Mouse (Mus musculus): Measurements from ENCODE around the gene Yif1a. TPM values are rescaled to one million over a fixed set of nuclear protein-coding genes. Genes with fewer than 3 reads are reported as not detected.
A peak's percentile ranks its signal among the peaks of the same experiment; 100 is the strongest.

The Yif1a gene
- polyA plus RNA-seq, 1 experiment from 2014 or later: 72.6 TPM

- Histone ChIP-seq H3K4me3 (replicated peaks; ENCODE audit: low read length) (no peak overlapping the region), H3K9ac (no peak overlapping the region; the same call in 1 of the 2 replicates), H3K4me1 (replicated peaks; ENCODE audit: control insufficient read depth, insufficient read depth, low read length) (0 out of 2 replicates have a peak, but pooled peaks cover 10% of the 10 kb centered on the region), H3K4me2 (replicated peaks) (no peak overlapping the region), H3K27me3 (ENCODE audit: control insufficient read depth, insufficient read depth, low read length) (no peaks in the 10 kb centered on the region; the same call in 1 of the 2 replicates), H3K36me3 (replicated peaks; ENCODE audit: control insufficient read depth, insufficient read depth) (no peaks in the 10 kb centered on the region), H3K27ac (no peak overlapping the region), H3K9me3 (ENCODE audit: control insufficient read depth, low read length) (no peaks in the 10 kb centered on the region)
- 14% methylated on average over 10 of the region's 10 CpGs for WGBS
- DNase-seq (ENCODE audit: low spot score): no peak
- no peak for ATAC-seq (ENCODE audit: low FRiP score)
Observed at GRCm38 (mm10) chr19:5058801-5059771, 29.3 kb upstream of the Yif1a start.

- Histone ChIP-seq H3K36me3 (replicated peaks; ENCODE audit: control insufficient read depth, insufficient read depth) (no peaks in the 10 kb centered on the region), H3K9ac (no peak overlapping the region), H3K4me3 (replicated peaks; ENCODE audit: low read length) (no peak overlapping the region), H3K27me3 (ENCODE audit: control insufficient read depth, insufficient read depth, low read length) (no peaks in the 10 kb centered on the region; the same call in 1 of the 2 replicates), H3K4me1 (replicated peaks; ENCODE audit: control insufficient read depth, insufficient read depth, low read length) (0 out of 2 replicates have a peak, but pooled peaks cover 10% of the 10 kb centered on the region), H3K4me2 (replicated peaks) (no peak overlapping the region), H3K27ac (no peak overlapping the region), H3K9me3 (ENCODE audit: control insufficient read depth, low read length) (no peaks in the 10 kb centered on the region)
- 32% methylated on average over 5 of the region's 5 CpGs for WGBS
- DNase-seq (ENCODE audit: low spot score) (no peak), ATAC-seq (ENCODE audit: low FRiP score) (no peak)
Observed at GRCm38 (mm10) chr19:5060365-5061330, 27.7 kb upstream of the Yif1a start.

- no peak for DNase-seq (ENCODE audit: low spot score)
- H3K9ac ChIP-seq: no peak overlapping the region
- H3K27me3 ChIP-seq (ENCODE audit: control insufficient read depth, insufficient read depth, low read length): peaks cover 3% of the 10 kb centered on the region
- no peak overlapping the region for H3K27ac ChIP-seq
- H3K4me2 ChIP-seq (replicated peaks): no peak overlapping the region
- no peaks in the 10 kb centered on the region for H3K36me3 ChIP-seq (replicated peaks; ENCODE audit: control insufficient read depth, insufficient read depth)
- WGBS: 89% methylated on average over 5 of the region's 5 CpGs
- H3K4me1 ChIP-seq (replicated peaks; ENCODE audit: control insufficient read depth, insufficient read depth, low read length): peaks cover 13% of the 10 kb centered on the region; the same call in 1 of the 2 replicates
- no peaks in the 10 kb centered on the region for H3K9me3 ChIP-seq (ENCODE audit: control insufficient read depth, low read length)
- no peak for ATAC-seq (ENCODE audit: low FRiP score)
- H3K4me3 ChIP-seq (replicated peaks; ENCODE audit: low read length): no peak overlapping the region
Observed at GRCm38 (mm10) chr19:5062041-5062440, 26.3 kb upstream of the Yif1a start.

GRCm38 (mm10) chr19:5062446-5062845, 25.9 kb upstream of the Yif1a start:
- Histone ChIP-seq H3K27ac (no peak overlapping the region), H3K4me3 (replicated peaks; ENCODE audit: low read length) (no peak overlapping the region), H3K4me2 (replicated peaks) (no peak overlapping the region), H3K4me1 (replicated peaks; ENCODE audit: control insufficient read depth, insufficient read depth, low read length) (peaks cover 15% of the 10 kb centered on the region; the same call in 1 of the 2 replicates), H3K36me3 (replicated peaks; ENCODE audit: control insufficient read depth, insufficient read depth) (no peaks in the 10 kb centered on the region), H3K9ac (no peak overlapping the region), H3K27me3 (ENCODE audit: control insufficient read depth, insufficient read depth, low read length) (peaks cover 7% of the 10 kb centered on the region), H3K9me3 (ENCODE audit: control insufficient read depth, low read length) (no peaks in the 10 kb centered on the region)
- WGBS: 89% methylated on average over 6 of the region's 6 CpGs
- no peak for DNase-seq (ENCODE audit: low spot score)
- ATAC-seq (ENCODE audit: low FRiP score): no peak

- peaks cover 21% of the 10 kb centered on the region; the same call in 1 of the 2 replicates for H3K27me3 ChIP-seq (ENCODE audit: control insufficient read depth, insufficient read depth, low read length)
- ATAC-seq (ENCODE audit: low FRiP score) (no peak), DNase-seq (ENCODE audit: low spot score) (no peak)
- no peak overlapping the region for H3K27ac ChIP-seq
- H3K4me3 ChIP-seq (replicated peaks; ENCODE audit: low read length): no peak overlapping the region
- no peak overlapping the region for H3K4me2 ChIP-seq (replicated peaks)
- WGBS: 73% methylated on average over 7 of the region's 7 CpGs
- H3K9ac ChIP-seq: no peak overlapping the region
- no peaks in the 10 kb centered on the region for H3K9me3 ChIP-seq (ENCODE audit: control insufficient read depth, low read length)
- peaks cover 20% of the 10 kb centered on the region for H3K4me1 ChIP-seq (replicated peaks; ENCODE audit: control insufficient read depth, insufficient read depth, low read length)
- H3K36me3 ChIP-seq (replicated peaks; ENCODE audit: control insufficient read depth, insufficient read depth): no peaks in the 10 kb centered on the region
Observed at GRCm38 (mm10) chr19:5065104-5065503, 23.2 kb upstream of the Yif1a start.

- Histone ChIP-seq H3K9ac (peak overlapping the region; percentile 52; the same call in 1 of the 2 replicates), H3K27me3 (ENCODE audit: control insufficient read depth, insufficient read depth, low read length) (peaks cover 21% of the 10 kb centered on the region; the same call in 1 of the 2 replicates), H3K9me3 (ENCODE audit: control insufficient read depth, low read length) (no peaks in the 10 kb centered on the region), H3K27ac (no peak overlapping the region), H3K4me2 (replicated peaks) (peak overlapping the region; percentile 64), H3K36me3 (replicated peaks; ENCODE audit: control insufficient read depth, insufficient read depth) (no peaks in the 10 kb centered on the region), H3K4me1 (replicated peaks; ENCODE audit: control insufficient read depth, insufficient read depth, low read length) (peaks cover 22% of the 10 kb centered on the region), H3K4me3 (replicated peaks; ENCODE audit: low read length) (peak overlapping the region; percentile 31; the same call in 1 of the 2 replicates)
- DNase-seq (ENCODE audit: low spot score) (no peak), ATAC-seq (ENCODE audit: low FRiP score) (no peak)
- 11% methylated on average over 15 of the region's 15 CpGs for WGBS
Observed at GRCm38 (mm10) chr19:5067040-5067799, 21.1 kb upstream of the Yif1a start.

- DNase-seq (ENCODE audit: low spot score): no peak
- no peaks in the 10 kb centered on the region for H3K9me3 ChIP-seq (ENCODE audit: control insufficient read depth, low read length)
- no peaks in the 10 kb centered on the region for H3K36me3 ChIP-seq (replicated peaks; ENCODE audit: control insufficient read depth, insufficient read depth)
- no peak for ATAC-seq (ENCODE audit: low FRiP score)
- peak within 1 kb of the TSS; percentile 52 for H3K9ac ChIP-seq
- H3K27me3 ChIP-seq (ENCODE audit: control insufficient read depth, insufficient read depth, low read length): peaks cover 21% of the 10 kb centered on the region; the same call in 1 of the 2 replicates
- H3K4me2 ChIP-seq (replicated peaks): peak within 1 kb of the TSS; percentile 64
- WGBS: under 1% methylated on average over 54 of the region's 56 CpGs
- H3K4me3 ChIP-seq (replicated peaks; ENCODE audit: low read length): peak within 1 kb of the TSS; percentile 31
- H3K27ac ChIP-seq: no peak within 1 kb of the TSS
- H3K4me1 ChIP-seq (replicated peaks; ENCODE audit: control insufficient read depth, insufficient read depth, low read length): peaks cover 22% of the 10 kb centered on the region
Observed at GRCm38 (mm10) chr19:5067867-5068569, 20.3 kb upstream of the Yif1a start, which contains the start of gene Cd248. Gene Cd248, plus strand, starts transcription at chr19:5068078.

All from hindbrain, embryonic 14.5 days (tissue).